In genomic region chr5:142926940-142927228, GRCm38 (mm10) we compare ENCODE assay signal across 10 mouse cellular contexts. TPM values are rescaled to one million over a fixed set of nuclear protein-coding genes. Genes with fewer than 3 reads are reported as not detected.
DNase-seq lines count a peak whose midpoint lies in the region; ATAC-seq lines count a peak whose summit lies in the region.
"Had no signal": no experiment of that assay in that cellular context is flagged by ENCODE, and none has a peak within 500 bp of the region (broad histone marks: within the 10 kb centered on the region; RNA-seq: fewer than 3 reads in every experiment).

No protein-coding gene starts in this region.

- peak overlapping the region; percentile 46 for H3K4me2 ChIP-seq in heart, embryonic 11.5 days
- peak overlapping the region; percentile 26; the same call in 1 of the 2 replicates for H3K4me2 ChIP-seq in lung, embryonic 16.5 days (ENCODE audit: low read depth, low read length)
- H3K4me2 ChIP-seq in embryonic facial prominence, embryonic 15.5 days (replicated peaks) = 0 out of 2 replicates have a peak overlapping the region, but pooled peaks have one; percentile 12

- peaks cover 28% of the 10 kb centered on the region for H3K79me2 ChIP-seq in macrophage (ENCODE audit: inconsistent target)

- peaks cover 38% of the 10 kb centered on the region for H3K4me1 ChIP-seq in heart, embryonic 11.5 days (ENCODE audit: control insufficient read depth, insufficient read depth, low read length)
- peaks cover 21% of the 10 kb centered on the region for H3K4me1 ChIP-seq in lung, embryonic 16.5 days (replicated peaks; ENCODE audit: control insufficient read depth, insufficient read depth, low read length)
- peaks cover 24% of the 10 kb centered on the region for H3K4me1 ChIP-seq in embryonic facial prominence, embryonic 15.5 days

- H3K4me3 ChIP-seq in heart, embryonic 11.5 days (ENCODE audit: low read depth, low read length) = no peak overlapping the region
- H3K4me3 ChIP-seq in lung, embryonic 16.5 days (ENCODE audit: low read length) = no peak overlapping the region
- no peak overlapping the region for H3K4me3 ChIP-seq in embryonic facial prominence, embryonic 15.5 days (replicated peaks)
- no peak overlapping the region for H3K4me3 ChIP-seq in macrophage (ENCODE audit: inconsistent target)
- H3K4me3 ChIP-seq: myocyte had no signal

- peak overlapping the region; percentile 62 for H3K9ac ChIP-seq in heart, embryonic 11.5 days (ENCODE audit: low read depth, low read length)
- H3K9ac ChIP-seq in lung, embryonic 16.5 days (ENCODE audit: low read length) = peak overlapping the region; percentile 55
- no peak overlapping the region for H3K9ac ChIP-seq in embryonic facial prominence, embryonic 15.5 days

- no peak for ATAC-seq in heart, embryonic 11.5 days (replicated peaks; ENCODE audit: insufficient number of reproducible peaks, low FRiP score, low TSS enrichment)
- ATAC-seq in lung, embryonic 16.5 days (ENCODE audit: low read depth) = no peak
- no peak for ATAC-seq in embryonic facial prominence, embryonic 15.5 days (ENCODE audit: insufficient number of reproducible peaks, low FRiP score, low TSS enrichment, low read depth)

- H3K36me3 ChIP-seq in heart, embryonic 11.5 days (ENCODE audit: control insufficient read depth, insufficient read depth, low read length) = no peaks in the 10 kb centered on the region
- H3K36me3 ChIP-seq in lung, embryonic 16.5 days (ENCODE audit: control insufficient read depth, insufficient read depth, low read length) = no peaks in the 10 kb centered on the region
- no peaks in the 10 kb centered on the region for H3K36me3 ChIP-seq in embryonic facial prominence, embryonic 15.5 days
- H3K36me3 ChIP-seq in macrophage (ENCODE audit: inconsistent target) = no peaks in the 10 kb centered on the region

- DNase-seq in heart, adult 11 months = no peak
- DNase-seq in lung, adult 18-20 months = no peak
- DNase-seq in spleen, postnatal 4 days (ENCODE audit: low spot score in 2 of 2) = no peak
- no peak for DNase-seq in cerebellum, postnatal 25 days
- DNase-seq: gastrocnemius, postnatal 10 days had no signal

- 31% methylated on average over 3 of the region's 3 CpGs for WGBS in heart, embryonic 11.5 days (ENCODE audit: insufficient replicate concordance)
- WGBS in lung, embryonic 16.5 days = 41% methylated on average over 3 of the region's 3 CpGs
- WGBS in embryonic facial prominence, embryonic 15.5 days = 39% methylated on average over 3 of the region's 3 CpGs
- WGBS in macrophage (ENCODE audit: missing documents) = 55% methylated on average over 3 of the region's 3 CpGs

- H3K27ac ChIP-seq in heart, embryonic 11.5 days (ENCODE audit: low read depth, low read length) = peak overlapping the region; percentile 93
- H3K27ac ChIP-seq in lung, embryonic 16.5 days (ENCODE audit: low read length) = peak overlapping the region; percentile 76
- H3K27ac ChIP-seq in embryonic facial prominence, embryonic 15.5 days (replicated peaks) = peak overlapping the region; percentile 12; the same call in 1 of the 2 replicates
- peak overlapping the region; percentile 64 for H3K27ac ChIP-seq in macrophage

- no peaks in the 10 kb centered on the region for H3K9me3 ChIP-seq in heart, embryonic 11.5 days (replicated peaks; ENCODE audit: control insufficient read depth, low read length)
- H3K9me3 ChIP-seq in lung, embryonic 16.5 days (ENCODE audit: control insufficient read depth, low read length) = no peaks in the 10 kb centered on the region
- no peaks in the 10 kb centered on the region for H3K9me3 ChIP-seq in embryonic facial prominence, embryonic 15.5 days (replicated peaks)

- H3K27me3 ChIP-seq in heart, embryonic 11.5 days (ENCODE audit: control insufficient read depth, insufficient read depth, low read length) = no peaks in the 10 kb centered on the region
- no peaks in the 10 kb centered on the region for H3K27me3 ChIP-seq in lung, embryonic 16.5 days (ENCODE audit: control insufficient read depth, insufficient read depth, low read depth, low read length)
- no peaks in the 10 kb centered on the region for H3K27me3 ChIP-seq in embryonic facial prominence, embryonic 15.5 days

RNA-seq across cellular contexts. Expression of gene Actb, which starts 20.3 kb away (rescaled TPM):
- polyA plus RNA-seq in heart, embryonic 11.5 days (2014; fragmentation: Nextera tagmentation; extraction: Ambion mirVana) = 7,480 and 8,290 TPM in 2 replicates
- polyA plus RNA-seq in lung, embryonic 16.5 days (2015; fragmentation: Nextera tagmentation; extraction: Ambion mirVana) = 16,153 and 18,603 TPM in 2 replicates
- polyA plus RNA-seq in embryonic facial prominence, embryonic 15.5 days (2015; fragmentation: Nextera tagmentation; extraction: Ambion mirVana) = 12,790 and 13,060 TPM in 2 replicates
- 1,000 to 10,000 TPM in 20 of 26 experiments, 100 to 1,000 TPM in 6; 611 to 2,451 (median 1,466) TPM for total RNA-seq in macrophage (2018; cell fraction: chromatin; rRNA removed)
- over 10,000 TPM in 12 of 26 experiments, 1,000 to 10,000 TPM in 14; 5,675 to 13,626 (median 9,300) TPM for total RNA-seq in macrophage (2018; cell fraction: cytosol; rRNA removed)
- total RNA-seq in macrophage (2018; cell fraction: nucleus; rRNA removed) = over 10,000 TPM in 1 of 26 experiments, 1,000 to 10,000 TPM in 25; 1,921 to 11,492 (median 4,963) TPM
- 4,180 to 7,540 TPM (median 4,195 TPM) in 3 replicates for polyA plus RNA-seq in macrophage (2018)

RNA-seq across cellular contexts. Expression of gene Fbxl18, which starts 31.7 kb away (rescaled TPM):
- 7.0 and 8.0 TPM in 2 replicates for polyA plus RNA-seq in heart, embryonic 11.5 days (2014; fragmentation: Nextera tagmentation; extraction: Ambion mirVana)
- polyA plus RNA-seq in lung, embryonic 16.5 days (2015; fragmentation: Nextera tagmentation; extraction: Ambion mirVana) = 9.5 and 10.3 TPM in 2 replicates
- 11.7 and 14.7 TPM in 2 replicates for polyA plus RNA-seq in embryonic facial prominence, embryonic 15.5 days (2015; fragmentation: Nextera tagmentation; extraction: Ambion mirVana)
- 10 to 100 TPM in 24 of 26 experiments, 1 to 10 TPM in 2; 9.3 to 53.0 (median 32.1) TPM for total RNA-seq in macrophage (2018; cell fraction: chromatin; rRNA removed)
- total RNA-seq in macrophage (2018; cell fraction: cytosol; rRNA removed) = 1 to 10 TPM; 2.2 to 8.0 (median 5.6) TPM
- 10 to 100 TPM in 20 of 26 experiments, 1 to 10 TPM in 6; 4.3 to 34.8 (median 15.7) TPM for total RNA-seq in macrophage (2018; cell fraction: nucleus; rRNA removed)
- 2.5 to 5.4 TPM (median 3.5 TPM) in 3 replicates for polyA plus RNA-seq in macrophage (2018)

RNA-seq across cellular contexts. Expression of gene Fscn1, which starts 33.3 kb away (rescaled TPM):
- polyA plus RNA-seq in heart, embryonic 11.5 days (2014; fragmentation: Nextera tagmentation; extraction: Ambion mirVana) = 180 and 186 TPM in 2 replicates
- 181 and 222 TPM in 2 replicates for polyA plus RNA-seq in lung, embryonic 16.5 days (2015; fragmentation: Nextera tagmentation; extraction: Ambion mirVana)
- 328 TPM in 2 replicates for polyA plus RNA-seq in embryonic facial prominence, embryonic 15.5 days (2015; fragmentation: Nextera tagmentation; extraction: Ambion mirVana)
- total RNA-seq in macrophage (2018; cell fraction: chromatin; rRNA removed) = 10 to 100 TPM in 2 of 26 experiments, 1 to 10 TPM in 12, under 1 TPM in 7, not detected in 5; 0.31 to 17.6 (median 1.7) TPM
- total RNA-seq in macrophage (2018; cell fraction: cytosol; rRNA removed) = 10 to 100 TPM in 3 of 26 experiments, 1 to 10 TPM in 23; 1.1 to 31.7 (median 6.6) TPM
- total RNA-seq in macrophage (2018; cell fraction: nucleus; rRNA removed) = 10 to 100 TPM in 5 of 26 experiments, 1 to 10 TPM in 16, under 1 TPM in 5; 0.25 to 20.1 (median 3.4) TPM
- 0.81 to 1.8 TPM (median 0.94 TPM) in 3 replicates for polyA plus RNA-seq in macrophage (2018)

Comparison
In these comparisons a context has a peak if more than half of its experiments do, and no peak if none do; other contexts are left out.
1. H3K27ac ChIP-seq: peak in every context shown above with its lines; median percentile 93 in heart, embryonic 11.5 days; 76 in lung, embryonic 16.5 days; 64 in macrophage; 12 in embryonic facial prominence, embryonic 15.5 days.
2. RNA of gene Fscn1, which starts 33.3 kb away (polyA plus RNA-seq): 328 TPM in embryonic facial prominence, embryonic 15.5 days, 181 to 222 TPM in lung, embryonic 16.5 days and 180 to 186 TPM in heart, embryonic 11.5 days; 0.81 to 1.8 TPM in macrophage; every median in the first group is over 10 times any median in the second.
3. Peak in every context shown above with its lines, with median percentiles within 50 percentile points of each other: H3K4me2 ChIP-seq.